ENCODE assay signal across 8 mouse cellular contexts in genomic region chr2:155613326-155613755, GRCm38 (mm10). TPM values are rescaled to one million over a fixed set of nuclear protein-coding genes. Genes with fewer than 3 reads are reported as not detected.
DNase-seq lines count a peak whose midpoint lies in the region; ATAC-seq and TF ChIP-seq lines count a peak whose summit lies in the region.

No protein-coding gene starts in this region.

- H3K4me2 ChIP-seq in intestine, postnatal 0 days (replicated peaks; ENCODE audit: low read depth): peak overlapping the region; percentile 63
- H3K4me2 ChIP-seq in neural tube, embryonic 13.5 days: peak overlapping the region; percentile 50

- H3K27ac ChIP-seq in gastrocnemius, adult 2 months: no peak overlapping the region
- peak overlapping the region; percentile 31; the same call in 1 of the 2 replicates for H3K27ac ChIP-seq in intestine, postnatal 0 days (ENCODE audit: low read depth, low read length)
- no peak overlapping the region for H3K27ac ChIP-seq in neural tube, embryonic 13.5 days (replicated peaks)

- peak overlapping the region; percentile 66 for H3K4me3 ChIP-seq in gastrocnemius, adult 2 months
- H3K4me3 ChIP-seq in intestine, postnatal 0 days (ENCODE audit: low read depth, low read length): peak overlapping the region; percentile 13
- peak overlapping the region; percentile 60 for H3K4me3 ChIP-seq in lung, adult 2 months (replicated peaks; ENCODE audit: extremely low read depth, low read depth, low read length)
- peak overlapping the region; percentile 27 for H3K4me3 ChIP-seq in neural tube, embryonic 13.5 days

- intact Hi-C loops in gastrocnemius, adult 2 months (cut with DNase I): no loop called here

- peak; percentile 53 for DNase-seq in right cerebral cortex, postnatal 25 days
- DNase-seq in right cerebral cortex, postnatal 10 days (ENCODE audit: low spot score in 2 of 2): no peak
- DNase-seq in cerebellum, adult 9-10 months: peak; percentile 80
- peak; percentile 78 for DNase-seq in gastrocnemius, adult 2 months
- peak; percentile 71 for DNase-seq in lung, adult 2 months
- no peak for DNase-seq in left cerebral cortex, adult 8-10 months (ENCODE audit: low spot score in 2 of 2)

- H3K27me3 ChIP-seq in intestine, postnatal 0 days (replicated peaks; ENCODE audit: control insufficient read depth, insufficient read depth, low read length): no peaks in the 10 kb centered on the region
- H3K27me3 ChIP-seq in neural tube, embryonic 13.5 days: peaks cover 6% of the 10 kb centered on the region; the same call in 1 of the 2 replicates

- H3K4me1 ChIP-seq in intestine, postnatal 0 days (replicated peaks; ENCODE audit: control insufficient read depth, insufficient read depth, low read length): peaks cover 6% of the 10 kb centered on the region; the same call in 1 of the 2 replicates
- no peaks in the 10 kb centered on the region; the same call in 1 of the 2 replicates for H3K4me1 ChIP-seq in lung, adult 2 months (ENCODE audit: control insufficient read depth, insufficient read depth, low read length)
- H3K4me1 ChIP-seq in neural tube, embryonic 13.5 days (replicated peaks): peaks cover 10% of the 10 kb centered on the region

- WGBS in intestine, postnatal 0 days: 4% methylated on average over 20 of the region's 20 CpGs
- 7% methylated on average over 20 of the region's 20 CpGs for WGBS in lung, adult 2 months
- WGBS in neural tube, embryonic 13.5 days: 6% methylated on average over 20 of the region's 20 CpGs

- no peak for TF ChIP-seq POLR2A in lung, adult 2 months (IDR thresholded peaks at IDR 0.05; ENCODE audit: borderline replicate concordance, extremely low read depth, low read depth, low read length)

- TF ChIP-seq CTCF in gastrocnemius, adult 2 months (IDR thresholded peaks at IDR 0.05): no peak
- no peak for TF ChIP-seq CTCF in intestine, postnatal 0 days (IDR thresholded peaks at IDR 0.05; ENCODE audit: low read depth)
- TF ChIP-seq CTCF in lung, adult 2 months (IDR thresholded peaks at IDR 0.05; ENCODE audit: insufficient read depth, low read length): no peak

- H3K9me3 ChIP-seq in intestine, postnatal 0 days (ENCODE audit: control insufficient read depth): no peaks in the 10 kb centered on the region
- H3K9me3 ChIP-seq in neural tube, embryonic 13.5 days: no peaks in the 10 kb centered on the region

- ATAC-seq in intestine, postnatal 0 days: peak; percentile 93
- peak; percentile 83 for ATAC-seq in neural tube, embryonic 13.5 days (ENCODE audit: low read depth)

- no peaks in the 10 kb centered on the region; the same call in 1 of the 2 replicates for H3K36me3 ChIP-seq in intestine, postnatal 0 days (ENCODE audit: control insufficient read depth, insufficient read depth)
- no peaks in the 10 kb centered on the region for H3K36me3 ChIP-seq in neural tube, embryonic 13.5 days

- H3K9ac ChIP-seq in intestine, postnatal 0 days (ENCODE audit: low read depth, low read length): no peak overlapping the region
- H3K9ac ChIP-seq in neural tube, embryonic 13.5 days: 0 out of 2 replicates have a peak overlapping the region, but pooled peaks have one; percentile 32

RNA-seq across cellular contexts. Expression of gene Myh7b, which starts 2.3 kb away (rescaled TPM):
- 1 to 10 TPM; 5.1 to 9.8 TPM for total RNA-seq in gastrocnemius, adult 2 months (2021)
- 2.7 and 2.8 TPM in 2 replicates for polyA plus RNA-seq in intestine, postnatal 0 days (2015; fragmentation: Nextera tagmentation; extraction: Ambion mirVana)
- 0.07 TPM in 1 of 2 replicates, not detected in the other for polyA plus RNA-seq in lung, adult 2 months (2012; rRNA removed)
- polyA plus RNA-seq in neural tube, embryonic 13.5 days (2015; fragmentation: Nextera tagmentation; extraction: Ambion mirVana): 0.50 and 0.90 TPM in 2 replicates
- total RNA-seq in left cerebral cortex, adult 8-10 months (2022): 10 to 100 TPM in 1 of 4 experiments, 1 to 10 TPM in 3; 3.7 to 13.0 (median 7.2) TPM

RNA-seq across cellular contexts. Expression of gene Gss, which starts 20.7 kb away (rescaled TPM):
- total RNA-seq in gastrocnemius, adult 2 months (2021): 1 to 10 TPM; 5.7 to 6.4 TPM
- 210 and 219 TPM in 2 replicates for polyA plus RNA-seq in intestine, postnatal 0 days (2015; fragmentation: Nextera tagmentation; extraction: Ambion mirVana)
- polyA plus RNA-seq in lung, adult 2 months (2012; rRNA removed): 32.7 and 35.4 TPM in 2 replicates
- polyA plus RNA-seq in neural tube, embryonic 13.5 days (2015; fragmentation: Nextera tagmentation; extraction: Ambion mirVana): 15.4 and 15.8 TPM in 2 replicates
- total RNA-seq in left cerebral cortex, adult 8-10 months (2022): 10 to 100 TPM; 14.6 to 15.7 (median 15.0) TPM

Comparison
In these comparisons a context has a peak if more than half of its experiments do, and no peak if none do; other contexts are left out.
1. DNase-seq: peak in right cerebral cortex, postnatal 25 days (single experiment), cerebellum, adult 9-10 months (single experiment), gastrocnemius, adult 2 months (single experiment) and lung, adult 2 months (single experiment); none in right cerebral cortex, postnatal 10 days (0 of 2) and left cerebral cortex, adult 8-10 months (0 of 2).
2. H3K4me3 ChIP-seq: peak in every context shown above with its lines; median percentile 66 in gastrocnemius, adult 2 months; 60 in lung, adult 2 months; 27 in neural tube, embryonic 13.5 days; 13 in intestine, postnatal 0 days.